Mouse (Mus musculus): ENCODE measurements around the gene Lck. TPM values are rescaled to one million over a fixed set of nuclear protein-coding genes. Genes with fewer than 3 reads are reported as not detected.
A peak's percentile ranks its signal among the peaks of the same experiment; 100 is the strongest.

Gene Lck
- total RNA-seq, 2 experiments from 2014 or later = 3.4 to 3.9 TPM

GRCm38 (mm10) chr4:129585773-129586172 is 12.3 kb upstream of the Lck start:
- no peak for DNase-seq (ENCODE audit: low spot score in 2 of 2)

- peak; percentile 64 to 92 for DNase-seq (ENCODE audit: low spot score in 2 of 2)
Observed at GRCm38 (mm10) chr4:129584884-129585608, 11.6 kb upstream of the Lck start.

- no peak for DNase-seq (ENCODE audit: low spot score in 2 of 2)
Observed at GRCm38 (mm10) chr4:129584370-129584769, 10.9 kb upstream of the Lck start.

GRCm38 (mm10) chr4:129582251-129582650 is 8.8 kb upstream of the Lck start:
- no peak for DNase-seq (ENCODE audit: low spot score in 2 of 2)

GRCm38 (mm10) chr4:129580347-129580746 is 6.9 kb upstream of the Lck start:
- DNase-seq (ENCODE audit: low spot score in 2 of 2) = peak in 1 of 2 experiments; percentile 21

GRCm38 (mm10) chr4:129578466-129578865 is 5.0 kb upstream of the Lck start, which contains the start of gene Fam167b:
Fam167b (minus strand) TSS chr4:129578549.
- DNase-seq (ENCODE audit: low spot score in 2 of 2) = no peak

- no peak for DNase-seq (ENCODE audit: low spot score in 2 of 2)
Observed at GRCm38 (mm10) chr4:129577688-129578087, 4.2 kb upstream of the Lck start.

- peak in 1 of 2 experiments; percentile 56 for DNase-seq (ENCODE audit: low spot score in 2 of 2)
Observed at GRCm38 (mm10) chr4:129576863-129577491, 3.5 kb upstream of the Lck start.

- DNase-seq (ENCODE audit: low spot score in 2 of 2) = no peak
Observed at GRCm38 (mm10) chr4:129575171-129575844, 1.9 kb upstream of the Lck start.

GRCm38 (mm10) chr4:129573093-129573370 is 409 bp downstream of the Lck start:
- no peak for DNase-seq (ENCODE audit: low spot score in 2 of 2)

GRCm38 (mm10) chr4:129572236-129573092 is 977 bp downstream of the Lck start:
- DNase-seq (ENCODE audit: low spot score in 2 of 2) = no peak

GRCm38 (mm10) chr4:129571551-129572084 is 1.8 kb downstream of the Lck start:
- DNase-seq (ENCODE audit: low spot score in 2 of 2) = no peak

GRCm38 (mm10) chr4:129570028-129570427 is 3.4 kb downstream of the Lck start:
- no peak for DNase-seq (ENCODE audit: low spot score in 2 of 2)

- no peak for DNase-seq (ENCODE audit: low spot score in 2 of 2)
Observed at GRCm38 (mm10) chr4:129568366-129568765, 5.1 kb downstream of the Lck start.

GRCm38 (mm10) chr4:129565139-129565538 is 8.3 kb downstream of the Lck start:
- no peak for DNase-seq (ENCODE audit: low spot score in 2 of 2)

- DNase-seq (ENCODE audit: low spot score in 2 of 2) = no peak
Observed at GRCm38 (mm10) chr4:129563718-129564117, 9.7 kb downstream of the Lck start.

GRCm38 (mm10) chr4:129561184-129561583 is 12.3 kb downstream of the Lck start:
- DNase-seq (ENCODE audit: low spot score in 2 of 2) = no peak

- DNase-seq (ENCODE audit: low spot score in 2 of 2) = no peak
Observed at GRCm38 (mm10) chr4:129558321-129558955, 15.0 kb downstream of the Lck start.

- no peak for DNase-seq (ENCODE audit: low spot score in 2 of 2)
Observed at GRCm38 (mm10) chr4:129557256-129557808, 16.1 kb downstream of the Lck start.

GRCm38 (mm10) chr4:129556532-129557223 is 16.8 kb downstream of the Lck start:
- peak; percentile 70 to 84 for DNase-seq (ENCODE audit: low spot score in 2 of 2)

Data from layer of hippocampus, adult 18-20 months (tissue).